Mouse (Mus musculus) gastrocnemius, adult 18-20 months (tissue): ENCODE results near the gene Gm13769. TPM values are rescaled to one million over a fixed set of nuclear protein-coding genes. Genes with fewer than 3 reads are reported as not detected.
"Not testable (repeated sequence)": the region's sequence is repeated elsewhere in the genome, so short reads cannot be mapped to it uniquely, and the experiment has no call there.

ENCODE experiments used
- DNase-seq: peaks from one replicate; pipeline ENCODE4 v3.0.0; 2021; ENCODE audit warnings: low spot score
- long read RNA-seq, 2 experiments: library from polyadenylated mRNA; stranded (forward); transcript quantifications; one replicate each; pipeline ENCODE4 v2.0.0; 2021
- total RNA-seq, 2 experiments: library from RNA; stranded (reverse); gene quantifications; 2 replicates each; pipeline ENCODE4 v1.2.3; 2021

Gm13769 gene
- total RNA-seq: not detected
- long read RNA-seq, experiment 1: 0 reads
- long read RNA-seq, experiment 2: 0 reads

DNA sequence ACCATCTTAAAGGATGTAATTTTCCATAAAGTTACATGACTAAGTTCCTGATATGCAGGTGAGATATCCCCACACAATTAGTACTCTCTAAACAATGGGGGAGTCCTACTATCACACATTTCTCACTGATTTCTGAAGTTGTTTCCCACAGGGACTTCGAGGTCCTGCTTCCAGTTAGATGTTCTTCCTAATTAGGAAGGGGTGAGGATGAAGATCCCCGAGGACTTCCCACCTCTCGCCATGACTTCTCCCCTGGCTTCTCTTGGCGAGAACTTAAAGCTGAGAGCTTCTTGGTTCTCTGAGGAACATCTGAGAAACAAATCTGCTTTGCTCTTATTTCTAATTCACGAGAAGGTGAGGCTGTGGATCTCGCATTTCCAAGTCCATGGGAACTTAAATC is at the start of gene Gm13769:
Gene Gm13769 (plus strand): TSS at position 301 of the 400 bp plus-strand sequence.
- DNase-seq: not testable (repeated sequence)

GRCm38 (mm10) chr2:90292741-90293140 is 29.3 kb upstream of the Gm13769 start, which contains the start of gene Olfr1272:
Olfr1272 (minus strand) TSS chr2:90292841.
- DNase-seq: no peak

DNA sequence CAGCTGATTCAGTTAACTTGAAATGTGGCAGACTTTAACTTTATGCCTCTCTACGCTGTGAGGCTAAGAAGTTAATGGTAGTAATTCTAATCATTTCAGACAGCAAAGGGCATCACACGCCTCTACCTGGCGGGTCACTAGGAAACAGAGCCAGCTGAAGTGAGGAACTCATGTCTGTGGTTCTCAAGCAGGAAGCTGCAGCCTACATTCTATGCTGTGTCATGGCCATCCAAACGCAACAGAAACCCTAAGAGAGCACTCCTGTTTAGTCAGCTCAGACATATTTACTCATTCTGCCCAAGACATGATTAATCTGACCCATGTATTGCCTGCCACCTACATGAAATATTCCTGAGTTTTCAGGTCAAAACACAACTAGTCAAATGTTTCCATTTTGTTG is 24.7 kb downstream of the Gm13769 start:
- DNase-seq: not testable (repeated sequence)

- DNase-seq: not testable (repeated sequence)
These were observed 29.0 kb downstream of the Gm13769 start for GRCm38 (mm10) chr2:90351047-90351446.

DNA sequence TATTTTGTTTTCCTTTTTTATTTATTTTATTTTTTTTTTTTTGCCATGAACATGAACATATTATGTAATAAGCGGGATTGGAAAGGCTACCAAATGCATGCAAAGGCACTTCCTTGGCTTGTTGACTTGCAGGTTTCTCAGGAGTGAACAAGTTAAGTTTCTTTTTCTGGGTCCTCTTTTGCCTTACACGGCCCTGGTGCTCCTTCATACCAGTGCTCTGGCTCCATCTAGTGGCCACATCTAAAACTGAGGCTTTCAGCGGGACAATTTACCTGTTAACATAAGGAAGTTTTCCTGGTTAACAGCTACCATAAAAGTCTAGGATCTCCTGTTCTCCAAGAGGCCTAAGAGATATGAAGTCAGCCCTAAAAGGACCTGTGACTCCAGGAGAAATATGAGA is 29.5 kb downstream of the Gm13769 start:
- not testable (repeated sequence) for DNase-seq

DNA sequence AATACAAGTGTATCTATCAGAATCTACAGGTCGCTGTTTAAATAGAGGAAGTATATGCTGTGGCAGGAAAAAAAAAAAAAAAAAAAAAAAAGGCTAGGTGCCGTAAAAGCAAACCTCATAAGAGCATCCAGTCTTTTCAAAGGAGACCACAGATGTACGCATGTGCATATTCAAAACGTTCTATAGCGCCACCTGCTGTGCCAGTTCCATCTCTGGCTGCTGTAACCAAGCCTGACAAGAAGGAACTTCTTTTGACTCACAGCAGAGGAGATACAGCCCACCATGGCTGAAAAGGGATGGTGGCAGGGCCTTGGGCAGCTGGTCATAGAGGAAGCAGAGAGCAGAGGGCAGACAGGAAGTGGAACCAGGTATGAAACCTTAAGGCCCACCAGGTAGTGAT is 37.2 kb downstream of the Gm13769 start:
- DNase-seq: not testable (repeated sequence)

GRCm38 (mm10) chr2:90360199-90360598 is 38.2 kb downstream of the Gm13769 start:
- not testable (repeated sequence) for DNase-seq

Other genes with a start within 250 kb of the Gm13769 start
- not detected for gene Olfr1269, start 200.8 kb upstream of the Gm13769 start, total RNA-seq
- not detected for gene Olfr32, start 179.9 kb upstream of the Gm13769 start, total RNA-seq
- gene Olfr1270, start 169.1 kb upstream of the Gm13769 start, total RNA-seq: not detected
- not detected for gene Olfr1506, start 97.7 kb upstream of the Gm13769 start, total RNA-seq
- not detected for gene Olfr142, start 64.6 kb upstream of the Gm13769 start, total RNA-seq
- not detected for gene Olfr1271, start 51.2 kb upstream of the Gm13769 start, total RNA-seq
- gene Olfr1272, start 29.4 kb upstream of the Gm13769 start, total RNA-seq: not detected
- gene Olfr1274-ps, start 76.5 kb downstream of the Gm13769 start, total RNA-seq: not detected